ENCODE assay signal across 12 mouse cellular contexts in genomic region chr6:103739291-103739690, GRCm38 (mm10).
DNase-seq lines count a peak whose midpoint lies in the region; ATAC-seq and TF ChIP-seq lines count a peak whose summit lies in the region.
"Had no signal": no experiment of that assay in that cellular context is flagged by ENCODE, and none has a peak within 500 bp of the region (broad histone marks: within the 10 kb centered on the region; RNA-seq: fewer than 3 reads in every experiment).

No protein-coding gene starts in this region.

- no peak for ATAC-seq in intestine, postnatal 0 days
- no peak for ATAC-seq in intestine, embryonic 16.5 days
- ATAC-seq in embryonic facial prominence, embryonic 14.5 days (ENCODE audit: low read depth): no peak
- ATAC-seq in megakaryocyte-erythroid progenitor cell, adult 5-6 weeks (replicated peaks; ENCODE audit: low FRiP score, low TSS enrichment, poor library complexity, severe bottlenecking): no peak

- no peaks in the 10 kb centered on the region for H3K9me3 ChIP-seq in intestine, postnatal 0 days (ENCODE audit: control insufficient read depth)
- H3K9me3 ChIP-seq in intestine, embryonic 16.5 days (ENCODE audit: control insufficient read depth, low read length): no peaks in the 10 kb centered on the region
- H3K9me3 ChIP-seq in embryonic facial prominence, embryonic 14.5 days (ENCODE audit: control insufficient read depth, low read length): no peaks in the 10 kb centered on the region
- H3K9me3 ChIP-seq: limb, embryonic 13.5 days had no signal

- H3K27ac ChIP-seq in intestine, postnatal 0 days (ENCODE audit: low read depth, low read length): no peak overlapping the region
- no peak overlapping the region for H3K27ac ChIP-seq in intestine, embryonic 16.5 days (ENCODE audit: low read length)
- H3K27ac ChIP-seq in embryonic facial prominence, embryonic 14.5 days (replicated peaks; ENCODE audit: low read depth, low read length): no peak overlapping the region
- H3K27ac ChIP-seq: limb, embryonic 13.5 days had no signal

- H3K9ac ChIP-seq in intestine, postnatal 0 days (ENCODE audit: low read depth, low read length): no peak overlapping the region
- H3K9ac ChIP-seq in intestine, embryonic 16.5 days (ENCODE audit: low read depth, low read length): no peak overlapping the region
- H3K9ac ChIP-seq in embryonic facial prominence, embryonic 14.5 days (ENCODE audit: low read depth, low read length): no peak overlapping the region
- H3K9ac ChIP-seq: limb, embryonic 13.5 days had no signal

- no peak overlapping the region for H3K4me3 ChIP-seq in intestine, postnatal 0 days (ENCODE audit: low read depth, low read length)
- no peak overlapping the region for H3K4me3 ChIP-seq in intestine, embryonic 16.5 days (ENCODE audit: low read length)
- no peak overlapping the region for H3K4me3 ChIP-seq in embryonic facial prominence, embryonic 14.5 days (ENCODE audit: low read depth, low read length)
- H3K4me3 ChIP-seq: limb, embryonic 13.5 days had no signal

- H3K36me3 ChIP-seq in intestine, postnatal 0 days (ENCODE audit: control insufficient read depth, insufficient read depth): no peaks in the 10 kb centered on the region
- H3K36me3 ChIP-seq in intestine, embryonic 16.5 days (ENCODE audit: control insufficient read depth, insufficient read depth, low read length): no peaks in the 10 kb centered on the region
- H3K36me3 ChIP-seq in embryonic facial prominence, embryonic 14.5 days (ENCODE audit: control insufficient read depth, insufficient read depth, low read length): no peaks in the 10 kb centered on the region
- H3K36me3 ChIP-seq: limb, embryonic 13.5 days had no signal

- TF ChIP-seq CTCF in intestine, postnatal 0 days (IDR thresholded peaks at IDR 0.05; ENCODE audit: low read depth): peak; percentile 32

- H3K4me1 ChIP-seq in intestine, postnatal 0 days (replicated peaks; ENCODE audit: control insufficient read depth, insufficient read depth, low read length): no peaks in the 10 kb centered on the region
- no peaks in the 10 kb centered on the region for H3K4me1 ChIP-seq in intestine, embryonic 16.5 days (ENCODE audit: control insufficient read depth, insufficient read depth, low read length)
- no peaks in the 10 kb centered on the region for H3K4me1 ChIP-seq in embryonic facial prominence, embryonic 14.5 days (ENCODE audit: control insufficient read depth, insufficient read depth, low read length)
- H3K4me1 ChIP-seq: limb, embryonic 13.5 days had no signal

- H3K4me2 ChIP-seq in intestine, postnatal 0 days (replicated peaks; ENCODE audit: low read depth): no peak overlapping the region
- no peak overlapping the region for H3K4me2 ChIP-seq in intestine, embryonic 16.5 days (ENCODE audit: low read depth, low read length)
- no peak overlapping the region for H3K4me2 ChIP-seq in embryonic facial prominence, embryonic 14.5 days (ENCODE audit: low read depth, low read length)
- H3K4me2 ChIP-seq: limb, embryonic 13.5 days had no signal

- H3K27me3 ChIP-seq in intestine, postnatal 0 days (replicated peaks; ENCODE audit: control insufficient read depth, insufficient read depth, low read length): no peaks in the 10 kb centered on the region
- H3K27me3 ChIP-seq in intestine, embryonic 16.5 days (replicated peaks; ENCODE audit: control insufficient read depth, insufficient read depth, low read length): no peaks in the 10 kb centered on the region
- H3K27me3 ChIP-seq in embryonic facial prominence, embryonic 14.5 days (replicated peaks; ENCODE audit: control insufficient read depth, insufficient read depth, low read length): no peaks in the 10 kb centered on the region
- H3K27me3 ChIP-seq: limb, embryonic 13.5 days had no signal

- peak; percentile 25 for DNase-seq in embryo, embryonic 10.5 days (ENCODE audit: low spot score)
- DNase-seq in embryo, embryonic 9.5 days (ENCODE audit: extremely low spot score): no peak
- peak; percentile 24 for DNase-seq in 3T3-L1 (ENCODE audit: low read depth, low spot score)
- peak; percentile 23 for DNase-seq in embryonic facial prominence, embryonic 14.5 days (ENCODE audit: low spot score)
- DNase-seq in testis, postnatal 10 days (ENCODE audit: low spot score): no peak
- DNase-seq: cerebellum, adult 11-12 months; kidney, adult 11 months; lung, adult 2 months had no signal

Comparison
In these comparisons a context has a peak if more than half of its experiments do, and no peak if none do; other contexts are left out.
1. DNase-seq: peak in embryo, embryonic 10.5 days (single experiment), 3T3-L1 (single experiment) and embryonic facial prominence, embryonic 14.5 days (single experiment); none in embryo, embryonic 9.5 days (single experiment) and testis, postnatal 10 days (single experiment).